Mouse (Mus musculus) kidney, embryonic 15.5 days (tissue): Measurements from ENCODE around the gene Zfp653. TPM values are rescaled to one million over a fixed set of nuclear protein-coding genes. Genes with fewer than 3 reads are reported as not detected.

Source experiments
- ATAC-seq: fragments of 200-750 bp; cut with Nextera tagmentation; replicated peaks from 2 replicates; pipeline ENCODE4 v1.8.0; 2017; ENCODE audit warnings: moderate TSS enrichment; ENCODE audit not compliant: low FRiP score
- H3K27ac ChIP-seq: fragments of 300-500 bp; sonication (generic); 2 replicates; pipeline ENCODE4 v1.5.1; 2015; ENCODE audit warnings: mild to moderate bottlenecking, inconsistent platforms
- H3K27me3 ChIP-seq: fragments of 300-500 bp; sonication (generic); 2 replicates; pipeline ENCODE4 v1.6.1; 2015; ENCODE audit warnings: inconsistent platforms
- H3K36me3 ChIP-seq: fragments of 300-500 bp; sonication (generic); 2 replicates; pipeline ENCODE4 v1.6.1; 2015; ENCODE audit warnings: inconsistent platforms
- H3K4me1 ChIP-seq: fragments of 300-500 bp; sonication (generic); 2 replicates; pipeline ENCODE4 v1.6.1; 2015; ENCODE audit warnings: inconsistent platforms
- H3K4me2 ChIP-seq: fragments of 300-500 bp; sonication (generic); 2 replicates; pipeline ENCODE4 v1.6.1; 2015; ENCODE audit warnings: moderate library complexity, mild to moderate bottlenecking, inconsistent platforms
- H3K4me3 ChIP-seq: fragments of 300-500 bp; sonication (generic); replicated peaks from 2 replicates; pipeline ENCODE4 v1.5.1; 2015; ENCODE audit warnings: mild to moderate bottlenecking, inconsistent platforms
- H3K9ac ChIP-seq: fragments of 300-500 bp; sonication (generic); 2 replicates; pipeline ENCODE4 v1.6.1; 2015; ENCODE audit warnings: mild to moderate bottlenecking, inconsistent platforms
- H3K9me3 ChIP-seq: fragments of 300-500 bp; sonication (generic); replicated peaks from 2 replicates; pipeline ENCODE4 v1.6.1; 2016; ENCODE audit warnings: inconsistent platforms
- WGBS: fragments of 180-500 bp; shearing (Covaris S2); methylation state at CpG from one replicate; pipeline ENCODE4 v1.1.7; 2015; ENCODE audit warnings: mixed read lengths; 5-methylcytosine and 5-hydroxymethylcytosine counted together
- microRNA-seq: library from miRNA; unstranded; fragments of <30 nt; microRNA quantifications from one replicate; pipeline ENCODE4, GENCODE M21; 2016
- polyA plus RNA-seq: library from polyadenylated mRNA; unstranded; fragments of >200 nt; fragmentation: Nextera tagmentation; extraction: Ambion mirVana; gene quantifications from 2 replicates; pipeline ENCODE4 v1.2.1, GENCODE M21; 2015

The Zfp653 gene
- polyA plus RNA-seq, 1 experiment from 2014 or later: 14.0 TPM

DNA sequence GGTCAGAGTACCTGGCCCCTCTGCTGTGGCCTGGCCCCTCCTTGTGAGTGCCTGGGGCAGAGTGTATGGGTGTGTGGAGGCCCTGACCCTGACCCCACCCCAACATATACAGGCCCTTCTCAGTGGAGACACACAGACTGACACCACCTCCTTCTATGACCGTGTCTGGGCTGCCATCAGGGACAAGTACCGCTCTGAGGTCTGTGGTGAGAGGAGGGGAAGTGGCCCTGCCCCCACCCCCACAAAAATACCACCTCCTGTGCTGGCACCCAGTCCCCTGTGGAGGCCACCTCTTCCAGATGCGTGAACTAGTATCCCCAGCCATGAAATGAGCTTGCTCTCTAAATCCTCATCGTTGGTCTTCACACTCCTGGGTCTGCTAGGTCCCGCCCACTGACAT, 60.1 kb downstream of the Zfp653 start:
- Histone ChIP-seq H3K9me3 (no peaks in the 10 kb centered on the region), H3K4me2 (no peak overlapping the region), H3K4me3 (no peak overlapping the region), H3K9ac (no peak overlapping the region), H3K27ac (no peak overlapping the region), H3K36me3 (peaks cover 93% of the 10 kb centered on the region), H3K4me1 (peaks cover 7% of the 10 kb centered on the region; the same call in 1 of the 2 replicates), H3K27me3 (no peaks in the 10 kb centered on the region)
- 95% methylated on average over 5 of the region's 5 CpGs for WGBS
- ATAC-seq: no peak

Small RNAs within 50 kb of the gene (microRNA-seq; reads per million reads assigned to microRNA genes)
- not detected for gene Mir7084

Other genes with a start within 250 kb of the Zfp653 start
- gene Angptl8, start 235.9 kb downstream of the Zfp653 start, polyA plus RNA-seq: 4.3 and 4.9 TPM in 2 replicates
- gene Dock6, start 218.7 kb downstream of the Zfp653 start, polyA plus RNA-seq: 36.8 and 46.3 TPM in 2 replicates
- gene Rab3d, start 153.2 kb downstream of the Zfp653 start, polyA plus RNA-seq: 11.0 and 11.3 TPM in 2 replicates
- gene Ccdc159, start 143.9 kb downstream of the Zfp653 start, polyA plus RNA-seq: 5.5 and 5.9 TPM in 2 replicates
- 59.2 and 61.0 TPM in 2 replicates for gene Tmem205, start 143.8 kb downstream of the Zfp653 start, polyA plus RNA-seq
- gene Plppr2, start 134.3 kb downstream of the Zfp653 start, polyA plus RNA-seq: 7.9 and 11.3 TPM in 2 replicates
- 7.9 and 12.6 TPM in 2 replicates for gene Swsap1, start 115.6 kb downstream of the Zfp653 start, polyA plus RNA-seq
- 12.1 and 15.2 TPM in 2 replicates for gene Epor, start 107.9 kb downstream of the Zfp653 start, polyA plus RNA-seq
- gene Rgl3, start 81.9 kb downstream of the Zfp653 start, polyA plus RNA-seq: 23.7 and 24.5 TPM in 2 replicates
- 1.6 TPM in 2 replicates for gene Ccdc151, start 68.7 kb downstream of the Zfp653 start, polyA plus RNA-seq
- 137 and 140 TPM in 2 replicates for gene Prkcsh, start 68.6 kb downstream of the Zfp653 start, polyA plus RNA-seq
- gene Elavl3, start 19.4 kb downstream of the Zfp653 start, polyA plus RNA-seq: 0.53 and 1.1 TPM in 2 replicates
- not detected in 2 replicates for gene Gm49318, start 117 bp downstream of the Zfp653 start, polyA plus RNA-seq
- gene Ecsit, start 14.1 kb upstream of the Zfp653 start, polyA plus RNA-seq: 43.1 and 49.4 TPM in 2 replicates
- 11.1 and 40.8 TPM in 2 replicates for gene Cnn1, start 27.8 kb upstream of the Zfp653 start, polyA plus RNA-seq
- 193 and 194 TPM in 2 replicates for gene Elof1, start 45.8 kb upstream of the Zfp653 start, polyA plus RNA-seq
- 7.3 and 23.2 TPM in 2 replicates for gene Acp5, start 64.3 kb upstream of the Zfp653 start, polyA plus RNA-seq
- gene Pigyl, start 85.5 kb upstream of the Zfp653 start, polyA plus RNA-seq: 70.0 and 73.1 TPM in 2 replicates
- 0.31 and 0.55 TPM in 2 replicates for gene Zfp872, start 116.7 kb upstream of the Zfp653 start, polyA plus RNA-seq
- gene Zfp809, start 154.3 kb upstream of the Zfp653 start, polyA plus RNA-seq: 20.7 and 20.9 TPM in 2 replicates
- 4.9 and 5.0 TPM in 2 replicates for gene Zfp599, start 188.5 kb upstream of the Zfp653 start, polyA plus RNA-seq
- gene Zfp810, start 236.3 kb upstream of the Zfp653 start, polyA plus RNA-seq: 23.2 and 24.5 TPM in 2 replicates